Mouse (Mus musculus): ENCODE data around the gene Map3k7.

Gene Map3k7

DNA sequence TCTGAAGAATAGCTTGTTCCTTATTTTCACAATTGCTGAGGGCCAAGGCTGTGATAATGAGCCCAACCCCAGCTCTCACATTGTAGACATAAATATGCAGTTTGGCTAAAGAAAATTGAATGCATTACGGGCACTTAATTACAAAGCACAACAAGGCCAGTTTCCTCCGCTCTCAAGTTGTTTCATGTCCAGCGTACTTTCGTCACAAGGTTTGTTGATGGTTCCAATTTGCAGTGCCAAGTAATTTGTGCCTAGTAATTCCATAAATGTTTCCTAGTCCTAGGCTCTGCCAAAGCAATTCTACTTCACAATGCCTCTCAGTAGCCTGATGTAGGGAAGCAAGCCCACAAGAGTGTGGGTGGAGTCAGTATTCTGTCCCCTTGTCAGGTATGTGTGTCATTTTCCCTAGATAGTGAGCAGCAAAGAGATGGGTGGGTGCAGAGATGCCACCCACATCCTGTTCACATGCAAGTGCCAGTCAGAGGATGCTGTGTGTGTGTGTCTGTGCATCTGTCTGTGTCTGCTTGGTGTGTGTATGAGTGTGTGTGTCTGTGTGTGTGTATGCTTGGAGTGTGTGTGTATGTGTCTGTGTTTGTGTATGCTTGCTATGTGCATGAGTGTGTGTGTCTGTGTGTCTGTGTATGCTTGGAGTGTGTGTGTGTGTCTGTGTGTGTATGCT, 98.6 kb downstream of the Map3k7 start:
- DNase-seq (ENCODE audit: low spot score): no peak

DNA sequence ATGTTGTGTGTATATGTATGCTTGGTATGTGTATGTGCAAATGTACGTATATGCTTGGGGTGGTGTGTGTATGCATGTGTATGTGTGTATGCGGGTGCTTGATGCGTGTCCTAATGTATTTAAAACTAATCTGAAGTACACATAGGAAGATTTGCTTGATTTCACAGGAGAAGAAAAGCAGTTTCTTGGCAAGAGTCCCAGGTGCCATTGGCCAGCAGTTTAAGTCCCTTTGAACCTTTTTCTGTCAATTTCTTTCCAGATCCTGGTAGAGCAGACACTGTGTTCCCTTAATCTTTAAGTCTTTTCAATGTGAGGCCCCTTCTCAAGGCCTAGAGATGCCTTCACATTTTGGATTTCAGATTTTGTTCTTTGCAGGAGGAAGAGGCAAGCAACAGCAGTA, 99.4 kb downstream of the Map3k7 start:
- no peak for DNase-seq (ENCODE audit: low spot score)

Data from ovary, postnatal 10 days (tissue).